Mouse (Mus musculus) frontal cortex, postnatal 10 days (tissue): Measurements from ENCODE around the gene Diras2.

Experiments
- DNase-seq, 2 experiments: peaks; one replicate each; pipeline ENCODE4 v3.0.0; 2022; ENCODE audit warnings: low spot score in 2 of 2, mixed read lengths in 1 of 2

Gene Diras2

DNA sequence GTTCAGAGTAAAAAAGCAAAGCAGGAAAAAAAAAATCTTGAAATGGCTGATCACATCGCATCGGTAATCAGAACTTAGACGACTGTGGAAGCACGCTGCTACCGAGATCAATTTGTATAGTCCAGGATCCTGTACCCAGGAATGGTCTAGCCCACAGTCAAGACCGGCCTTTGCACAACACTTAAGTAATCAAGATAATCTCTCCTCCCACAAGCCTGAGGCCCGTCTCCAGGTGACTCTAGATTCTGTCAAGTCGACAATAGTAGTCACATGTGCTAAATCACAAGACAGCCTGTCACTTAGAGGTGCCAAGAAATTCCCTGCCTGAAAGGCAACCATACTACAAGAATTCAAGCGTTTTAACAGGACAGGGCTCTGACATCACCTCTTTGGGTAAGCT, at the start of gene Diras2:
Gene Diras2, minus strand, starts transcription at position 159 of the 400 bp plus-strand sequence.
- no peak for DNase-seq

DNA sequence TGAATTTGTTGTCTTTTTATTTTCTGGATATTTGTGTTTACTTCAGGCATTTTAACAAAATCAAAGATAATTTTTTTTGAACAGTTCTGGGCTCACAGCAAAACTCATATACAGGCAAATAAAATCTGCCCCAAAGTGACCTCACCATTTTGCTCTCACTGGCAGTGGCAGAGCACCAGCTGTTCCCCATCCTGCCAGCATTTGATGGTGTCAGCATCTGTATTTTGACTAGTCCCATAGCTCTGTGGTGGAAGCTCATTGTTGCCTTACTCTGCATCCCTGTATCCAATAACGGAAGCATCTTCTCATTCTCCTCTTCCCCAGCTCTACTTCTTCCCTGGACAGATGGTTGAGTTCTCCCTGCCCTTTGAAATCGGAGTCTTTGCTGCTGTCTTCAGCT, 47.7 kb upstream of the Diras2 start:
- DNase-seq = no peak

DNA sequence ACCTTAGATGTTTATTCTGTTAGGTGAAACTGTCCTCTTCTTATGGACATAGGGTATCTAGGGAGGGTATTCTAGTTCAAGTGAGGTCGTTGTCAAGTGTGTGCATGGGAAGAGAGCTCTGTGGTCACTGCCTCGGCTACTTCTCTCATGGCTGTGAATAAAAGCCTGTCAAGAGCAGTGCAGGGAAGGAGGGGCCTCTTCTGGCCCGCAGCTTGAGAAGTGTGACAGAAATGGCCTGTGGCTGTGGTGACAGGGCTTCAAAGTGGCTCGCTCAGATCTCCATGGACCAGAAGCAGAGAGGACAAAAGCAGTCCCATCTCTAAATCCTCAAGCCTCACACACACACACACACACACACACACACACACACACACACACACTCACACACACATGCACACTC, 46.9 kb upstream of the Diras2 start:
- no peak for DNase-seq

DNA sequence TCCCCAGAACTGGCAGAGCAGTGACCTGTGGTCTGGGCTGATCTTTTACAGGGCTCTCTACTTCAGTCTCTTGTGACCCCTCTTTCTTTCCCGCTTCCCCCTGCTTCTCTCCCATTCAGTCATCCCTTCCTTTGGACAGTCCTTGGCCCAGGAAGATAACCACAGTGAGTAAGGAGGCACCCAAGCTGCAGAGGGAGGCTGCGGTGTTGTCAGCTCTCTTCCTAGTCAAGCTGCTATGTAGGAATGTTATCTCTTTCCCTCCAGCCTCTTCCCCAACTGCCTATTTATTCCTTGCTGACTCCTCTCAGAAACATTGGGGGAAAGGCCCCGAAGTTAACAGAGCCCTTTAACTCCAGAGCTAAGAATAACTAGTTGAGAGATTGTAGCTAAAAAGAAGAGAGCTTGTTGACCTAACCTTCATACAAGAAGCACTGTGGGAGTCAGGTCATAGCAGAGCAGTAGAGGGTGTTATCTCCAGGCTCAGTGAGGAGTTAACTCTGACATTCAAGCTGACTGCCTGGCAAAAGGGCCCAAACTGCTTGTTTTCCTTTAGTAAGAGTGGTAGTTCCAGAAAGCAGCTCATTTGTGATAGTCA, 46.3 kb upstream of the Diras2 start:
- DNase-seq = no peak

DNA sequence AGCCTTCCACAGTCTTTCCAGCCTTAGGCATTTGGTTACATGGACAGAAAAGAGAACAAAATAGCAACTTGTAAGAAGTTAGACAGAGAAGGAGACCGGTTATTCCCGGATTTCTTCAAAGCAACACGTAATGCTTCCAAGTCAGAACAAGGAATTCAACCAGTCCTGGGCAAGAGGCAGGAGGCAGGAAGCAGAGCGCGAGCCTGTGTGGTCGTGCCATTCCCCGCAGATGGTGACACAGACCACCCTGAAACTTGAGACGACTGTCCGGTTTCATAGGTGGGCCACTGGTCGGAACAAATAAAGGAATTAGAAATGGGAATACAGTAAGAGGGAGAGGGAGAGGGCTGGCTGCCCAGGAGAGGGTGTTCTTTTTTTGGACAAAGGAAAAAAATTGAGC, 45.8 kb upstream of the Diras2 start:
- DNase-seq = no peak

DNA sequence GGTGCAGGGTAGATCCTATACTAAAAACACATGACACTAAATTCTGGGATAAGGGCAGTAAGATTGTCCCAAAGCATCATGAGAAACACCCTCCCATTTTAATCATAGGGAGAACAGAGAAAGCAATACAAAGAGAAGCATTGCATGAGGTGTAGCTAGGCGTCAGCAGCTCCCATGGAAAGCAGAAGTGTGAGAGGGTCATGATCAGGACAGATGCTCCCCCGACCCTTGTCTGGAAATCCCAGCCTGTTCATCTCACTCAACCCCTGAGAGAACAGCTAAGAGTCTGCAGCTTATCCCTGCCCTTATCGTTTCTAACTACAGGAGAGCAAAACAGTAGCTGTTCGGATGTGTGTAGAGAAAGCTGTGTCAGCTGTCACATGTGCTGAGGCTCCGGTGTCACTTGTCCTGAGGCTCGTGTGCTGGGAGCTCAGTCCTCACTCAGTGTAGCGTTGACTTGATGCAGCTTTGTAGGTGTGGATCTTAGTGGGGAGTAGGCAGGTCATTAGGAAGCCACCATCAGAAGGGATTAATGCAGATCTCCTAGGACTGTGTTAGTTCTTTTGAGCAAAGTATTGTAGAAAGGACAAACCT, 45.0 kb upstream of the Diras2 start:
- DNase-seq = no peak

DNA sequence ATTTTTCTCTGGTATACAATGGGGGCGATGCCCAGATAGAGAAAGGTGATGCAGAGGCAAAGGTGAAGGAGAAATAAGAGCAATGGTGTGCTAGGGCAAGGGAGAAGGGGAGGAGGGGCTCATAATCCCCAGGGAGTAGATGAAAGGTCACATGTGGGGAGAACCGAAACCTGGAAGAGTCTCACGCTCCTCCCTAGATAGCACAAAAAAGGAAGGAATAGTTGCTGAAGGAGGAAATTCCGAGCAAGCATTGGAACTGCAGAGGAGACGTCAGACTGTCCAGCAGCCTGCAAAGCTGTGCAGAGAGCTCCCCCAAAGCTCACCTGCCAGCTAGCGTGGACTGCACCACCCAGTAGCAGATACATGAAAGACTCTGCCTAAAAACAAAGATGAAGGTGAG, 44.4 kb upstream of the Diras2 start:
- DNase-seq = no peak

DNA sequence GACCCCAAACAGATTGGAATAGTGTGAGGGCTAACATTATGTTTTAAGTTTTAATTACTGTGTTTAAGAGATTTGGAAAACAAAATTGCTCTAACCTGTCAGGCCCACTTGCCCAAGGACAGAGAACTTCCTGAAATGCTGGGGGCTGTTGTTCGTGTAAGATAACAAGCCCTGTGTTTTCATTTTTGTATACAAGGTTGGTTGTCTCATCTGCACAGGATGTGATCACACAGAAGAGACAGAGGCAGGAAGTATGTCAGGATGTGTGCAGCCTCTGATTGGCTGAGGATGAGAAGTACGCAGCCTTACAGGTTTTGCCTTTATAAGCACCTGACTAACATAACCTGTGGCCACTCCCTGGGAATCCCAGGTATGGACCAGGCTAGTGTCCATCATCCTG, 43.2 kb upstream of the Diras2 start:
- DNase-seq = no peak

DNA sequence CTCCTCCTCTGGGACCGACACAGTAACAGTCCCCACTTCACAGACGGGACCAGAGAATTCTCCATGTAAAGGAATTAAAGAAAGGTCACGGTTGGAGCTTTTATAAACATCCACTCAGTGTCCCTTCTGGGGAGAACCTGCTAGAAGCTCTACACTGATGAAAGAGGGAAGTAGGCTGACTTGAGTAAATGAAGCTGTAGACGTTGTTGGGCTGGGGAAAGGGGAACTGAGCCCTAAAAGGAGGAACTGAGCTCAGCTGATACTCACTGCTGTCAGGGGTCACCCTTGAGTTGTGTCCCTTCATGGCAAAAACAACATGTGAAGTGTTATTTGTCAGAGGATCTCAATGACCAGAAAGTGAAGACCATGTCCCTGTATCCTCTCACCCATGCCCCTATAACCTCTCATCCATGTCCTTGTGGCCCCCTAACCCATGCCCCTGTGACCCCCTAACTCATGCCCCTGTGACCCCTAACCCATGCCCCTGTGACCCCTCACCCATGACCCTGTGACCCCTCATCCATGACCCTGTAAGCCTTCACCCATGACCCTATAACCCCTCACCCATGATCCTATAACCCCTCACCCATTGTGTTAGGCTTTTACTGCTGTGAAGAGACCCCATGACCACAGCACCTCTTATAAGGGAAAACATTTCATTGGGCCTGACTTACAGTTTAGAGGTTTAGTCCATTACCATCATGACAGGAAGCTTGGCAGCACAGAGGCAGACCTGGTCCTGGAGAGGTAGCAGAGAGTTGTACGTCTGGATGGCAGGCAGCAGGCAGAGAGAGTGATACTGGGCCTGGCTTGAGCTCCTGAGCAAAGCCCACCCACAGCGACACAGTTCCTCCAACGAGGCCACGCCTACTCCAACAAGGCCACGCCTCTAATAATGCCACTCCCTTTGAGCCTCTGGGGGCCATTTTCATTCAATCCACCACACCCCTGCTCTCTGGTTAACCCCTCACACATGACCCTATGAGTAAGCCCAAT, 41.7 kb upstream of the Diras2 start:
- DNase-seq = no peak

DNA sequence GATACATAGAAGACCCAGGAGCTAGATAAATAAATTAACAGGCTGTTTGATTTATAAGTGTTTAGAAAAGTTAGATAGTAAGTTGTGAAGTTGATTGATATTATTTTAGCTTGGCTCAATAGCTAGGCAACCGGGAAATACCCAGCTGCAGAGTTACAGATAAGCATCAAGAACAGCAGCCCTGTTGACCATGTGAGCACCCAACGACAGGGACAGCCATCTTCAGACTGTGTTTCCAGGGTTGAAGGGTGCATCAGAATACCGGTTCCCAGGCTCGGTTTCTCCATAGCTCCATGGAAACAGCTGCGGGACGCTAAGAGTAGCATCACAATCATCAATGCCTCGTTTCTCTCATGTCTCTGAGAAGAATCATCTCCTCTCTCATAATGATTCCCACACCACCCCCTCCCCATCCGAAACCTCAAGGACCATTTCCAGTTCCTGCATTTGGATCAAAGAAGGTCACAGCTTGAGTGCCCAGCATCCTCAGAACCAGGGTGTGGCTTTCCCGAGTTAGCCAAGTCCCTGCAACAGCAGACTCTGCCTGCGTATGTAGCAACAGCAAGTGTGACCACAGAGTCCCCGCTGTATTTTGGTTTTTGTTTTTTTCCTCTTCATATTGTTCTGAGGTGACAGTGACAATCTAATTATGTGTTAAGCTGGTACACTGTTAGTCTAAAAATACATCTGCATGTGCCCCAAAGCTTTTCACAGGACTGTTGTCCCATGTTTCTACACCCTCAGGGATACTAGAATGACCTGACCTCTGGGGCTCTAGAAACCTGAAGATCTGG, 40.7 kb upstream of the Diras2 start:
- DNase-seq = no peak

DNA sequence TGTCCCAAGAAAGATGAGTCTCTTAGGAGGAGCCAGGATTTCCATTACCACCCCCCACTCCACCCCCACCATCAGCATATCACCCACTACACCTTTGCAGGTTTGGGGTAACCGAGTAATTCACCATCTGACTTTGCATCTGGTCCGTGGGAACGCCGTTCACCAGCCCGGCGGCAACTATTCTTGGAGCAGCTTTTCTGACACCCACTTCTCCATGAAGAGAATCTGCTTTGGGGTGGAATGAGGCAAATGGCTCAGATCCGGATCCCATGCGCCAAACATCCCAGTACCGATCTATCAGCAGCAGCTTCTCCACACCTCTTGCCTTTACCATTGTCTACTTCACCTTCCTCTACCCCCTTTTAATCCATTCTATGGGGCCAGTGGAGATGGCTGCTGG, 39.2 kb upstream of the Diras2 start:
- DNase-seq = no peak

DNA sequence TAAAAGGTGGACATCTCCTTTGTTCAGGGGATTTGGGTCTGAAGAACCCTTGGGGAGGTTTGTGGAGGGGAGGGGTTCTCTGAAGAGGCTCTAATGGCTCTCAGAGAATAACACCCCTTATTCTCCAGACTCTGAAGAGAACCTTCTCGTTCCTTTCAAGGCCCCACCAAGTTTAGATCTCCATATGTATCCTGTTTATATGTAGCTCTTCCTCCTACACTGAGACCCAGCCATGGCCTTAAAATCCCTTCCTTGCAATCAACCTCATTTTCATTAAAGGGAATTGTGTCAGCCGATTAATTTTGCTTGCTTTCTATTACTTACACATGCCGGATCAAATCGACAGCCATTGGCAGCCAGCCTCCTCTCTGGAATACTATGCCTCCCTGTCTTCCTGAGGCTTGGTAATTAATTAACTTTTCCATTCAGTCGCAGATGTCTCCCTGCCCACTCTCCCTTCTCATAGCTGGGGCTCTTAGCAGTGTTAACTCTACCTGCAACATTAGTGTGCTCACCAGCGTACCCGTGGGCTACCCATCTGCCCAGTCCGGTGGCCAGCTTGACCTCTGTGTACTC, 38.2 kb upstream of the Diras2 start:
- no peak for DNase-seq

DNA sequence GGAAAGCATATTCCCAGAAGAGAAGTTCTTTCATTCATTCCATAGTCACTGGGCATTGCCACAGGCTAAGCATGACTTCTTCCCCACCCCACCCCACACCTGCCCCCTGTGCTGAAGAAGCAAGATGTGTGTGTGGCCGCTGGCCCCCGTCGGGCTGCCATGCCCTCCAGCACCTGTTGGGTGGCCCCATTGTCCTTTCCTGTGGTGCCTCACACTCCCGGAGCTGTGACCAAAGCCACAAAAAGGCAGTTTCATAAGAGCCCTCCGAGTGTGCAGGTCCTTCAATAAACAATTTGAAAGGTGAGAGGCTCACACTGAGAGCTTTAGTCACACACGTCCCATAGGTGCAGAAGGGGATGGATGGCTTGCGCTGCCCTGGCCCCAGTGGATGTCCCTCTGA, 35.7 kb upstream of the Diras2 start:
- DNase-seq = no peak

DNA sequence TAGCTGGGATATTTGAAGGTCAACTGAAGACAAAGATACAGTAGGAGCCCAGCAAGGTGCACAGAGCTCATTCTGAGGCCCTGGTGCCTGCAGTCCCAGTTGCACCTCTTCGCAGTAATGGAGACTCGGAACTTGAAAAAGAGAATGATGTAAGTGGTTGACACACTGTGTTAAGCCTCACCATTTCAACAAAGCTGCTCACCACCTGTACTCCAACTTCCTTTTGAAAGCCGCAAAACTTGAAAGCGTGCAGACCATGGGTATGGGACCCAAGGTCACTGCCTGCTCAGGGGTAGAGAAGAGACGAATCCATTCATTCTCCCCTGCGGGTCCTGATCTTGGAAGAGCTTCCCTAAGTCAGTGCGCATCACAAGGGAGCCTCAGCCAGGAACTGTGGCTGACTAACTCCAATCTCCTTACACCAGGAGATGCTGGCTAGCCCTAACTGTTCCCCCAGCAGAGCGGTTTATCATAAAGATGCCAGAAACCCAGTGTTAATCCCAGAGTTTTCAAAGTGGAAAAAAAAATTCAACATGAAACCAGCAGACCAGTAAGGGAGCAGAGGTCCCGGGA, 35.2 kb upstream of the Diras2 start:
- no peak for DNase-seq

DNA sequence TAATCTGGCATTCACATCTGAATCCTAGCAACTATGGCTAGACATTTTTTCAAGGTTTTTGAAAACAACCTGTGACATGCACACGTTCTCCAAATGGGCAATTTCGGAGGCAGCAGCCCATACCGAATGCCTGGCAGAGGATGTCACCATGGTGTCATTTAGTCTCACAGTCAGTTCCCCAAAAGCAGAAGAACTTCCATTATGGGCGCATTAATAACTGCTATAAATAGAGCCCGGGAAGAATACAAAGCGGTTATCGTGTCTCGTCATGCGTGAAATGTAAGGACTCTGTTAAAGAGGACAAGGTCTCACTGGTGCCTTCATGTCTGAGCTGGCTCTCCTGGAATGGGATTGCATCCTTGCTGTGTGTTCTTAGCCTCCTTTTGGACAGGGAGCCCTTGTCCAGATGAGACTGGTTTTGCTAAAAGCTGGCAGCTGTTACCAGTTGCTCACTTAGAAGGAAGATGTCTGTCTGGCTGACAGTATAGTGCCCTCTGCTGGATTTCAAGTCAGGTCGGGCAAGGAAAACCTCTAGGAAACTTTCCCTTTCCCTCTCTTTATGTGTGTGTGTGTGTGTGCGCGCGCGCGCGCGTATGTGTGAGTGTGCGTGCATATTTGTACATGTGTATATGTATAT, 34.1 kb upstream of the Diras2 start:
- DNase-seq = no peak

DNA sequence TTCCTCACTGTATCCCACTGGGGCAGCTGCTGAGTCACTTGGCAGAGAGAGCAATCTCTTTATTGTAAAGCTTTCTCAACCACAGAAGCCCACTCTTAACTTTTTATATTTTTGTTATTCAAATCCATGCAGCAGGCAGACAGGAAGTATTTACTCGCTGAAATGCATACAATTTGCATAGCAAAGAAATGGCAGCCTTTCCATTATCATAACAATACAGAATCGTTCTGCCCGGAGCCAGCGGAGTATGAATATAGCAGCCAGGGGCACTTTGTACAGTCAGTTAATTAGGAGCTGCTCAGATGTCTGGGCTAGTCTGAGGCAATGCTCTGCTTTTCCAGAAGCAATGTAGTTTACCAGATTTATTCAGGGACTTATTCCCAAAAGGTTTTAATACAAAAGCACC, 31.1 kb upstream of the Diras2 start:
- DNase-seq = no peak

DNA sequence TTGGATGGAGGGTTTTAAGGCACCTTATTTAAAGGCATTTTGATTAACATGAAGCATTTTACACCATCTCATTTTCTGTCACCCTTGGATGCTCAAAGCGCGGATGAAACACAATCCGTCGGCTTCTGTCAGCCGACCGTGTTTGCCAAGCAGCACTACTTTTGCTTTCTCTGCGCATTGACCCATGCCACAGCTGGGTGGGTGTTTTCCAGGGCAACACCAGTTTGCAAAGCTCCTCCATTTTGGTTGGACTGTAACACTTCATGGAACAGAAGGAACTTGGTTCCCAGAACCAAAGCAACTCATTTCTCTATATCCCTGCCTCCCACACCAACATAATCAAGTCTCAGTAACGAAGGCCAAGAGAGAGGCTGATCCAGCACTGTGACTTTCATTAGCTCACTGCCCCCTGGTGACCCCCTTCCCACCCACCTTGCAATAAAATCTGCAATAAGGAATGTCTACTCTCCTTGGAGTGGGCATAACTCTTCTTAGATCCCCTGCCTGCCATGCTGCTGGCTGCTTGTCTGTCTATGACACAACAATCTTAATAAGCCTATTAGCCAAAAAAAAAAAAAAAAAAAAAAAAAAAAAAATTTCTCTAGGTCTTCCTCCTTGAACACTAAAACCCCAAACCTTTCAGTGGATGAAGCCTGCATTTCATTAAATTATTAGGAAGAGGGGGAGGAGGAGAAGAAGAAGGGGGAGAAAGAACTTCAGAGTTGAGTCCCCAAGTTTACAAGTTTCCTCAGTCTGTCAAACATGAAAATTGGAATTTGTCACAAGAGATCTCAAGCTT, 30.5 kb upstream of the Diras2 start:
- no peak for DNase-seq

DNA sequence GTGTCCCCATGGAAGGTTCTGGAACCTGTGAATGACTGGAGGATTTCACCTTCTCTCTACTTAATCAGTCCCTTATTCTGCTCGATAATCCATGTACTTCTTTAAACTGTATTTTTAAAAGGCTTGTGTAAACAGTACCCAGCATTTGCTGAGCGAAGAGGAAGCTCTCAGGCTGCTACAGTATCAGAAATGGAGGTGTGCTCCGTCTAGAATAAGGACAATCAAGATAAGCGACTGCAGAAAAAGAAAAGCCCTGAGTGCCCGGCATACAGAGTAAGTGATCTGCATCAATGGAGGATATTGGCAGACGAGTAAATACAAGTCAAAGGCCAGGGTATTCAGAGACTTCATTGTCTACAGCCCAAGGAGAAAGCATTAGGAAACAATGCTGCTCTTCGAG, 26.3 kb upstream of the Diras2 start:
- DNase-seq = no peak

DNA sequence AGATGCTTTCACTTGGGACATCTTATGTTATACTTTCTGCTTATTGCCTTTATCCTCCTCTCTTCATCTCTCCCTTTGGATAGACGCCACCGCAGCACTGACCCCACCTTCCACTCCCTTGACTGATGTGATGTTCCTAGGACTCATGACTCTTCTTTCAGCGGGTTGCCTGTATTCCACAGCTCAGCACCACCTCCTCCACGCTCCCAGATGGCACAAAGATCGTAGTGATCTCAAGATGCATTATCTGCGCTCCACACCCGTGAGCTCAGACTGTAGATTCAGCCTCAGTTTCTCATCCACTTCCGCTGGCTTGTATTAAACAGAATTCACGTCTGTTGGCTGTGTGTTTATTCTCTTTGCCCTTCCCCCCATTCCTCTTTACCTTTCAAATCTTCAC, 23.6 kb upstream of the Diras2 start:
- DNase-seq = no peak
